Mouse (Mus musculus) hindbrain, embryonic 14.5 days (tissue): ENCODE data around the gene Smok2b. TPM values are rescaled to one million over a fixed set of nuclear protein-coding genes. Genes with fewer than 3 reads are reported as not detected.
"Not testable (repeated sequence)": the region's sequence is repeated elsewhere in the genome, so short reads cannot be mapped to it uniquely, and the experiment has no call there.

Experiments used
- ATAC-seq: fragments of 200-750 bp; cut with Nextera tagmentation; 2 replicates; pipeline ENCODE4 v1.8.0; 2017; ENCODE audit warnings: moderate number of reproducible peaks, mild to moderate bottlenecking, moderate TSS enrichment, moderate library complexity; ENCODE audit not compliant: low FRiP score
- DNase-seq: peaks from one replicate; pipeline ENCODE4 v3.0.0-alpha.2; 2015; ENCODE audit warnings: low spot score
- H3K27ac ChIP-seq: fragments of 300-500 bp; sonication (generic); 2 replicates; pipeline ENCODE4 v1.5.1; 2014; ENCODE audit warnings: mild to moderate bottlenecking, moderate library complexity
- H3K27me3 ChIP-seq: fragments of 300-500 bp; sonication (generic); 2 replicates; pipeline ENCODE4 v1.6.1; 2014; ENCODE audit warnings: mild to moderate bottlenecking, low read length, mixed read lengths; ENCODE audit not compliant: control insufficient read depth, insufficient read depth
- H3K36me3 ChIP-seq: fragments of 300-500 bp; sonication (generic); replicated peaks from 2 replicates; pipeline ENCODE4 v1.6.1; 2014; ENCODE audit not compliant: control insufficient read depth, insufficient read depth
- H3K4me1 ChIP-seq: fragments of 300-500 bp; sonication (generic); replicated peaks from 2 replicates; pipeline ENCODE4 v1.6.1; 2014; ENCODE audit warnings: antibody characterized with exemption, low read length, mixed read lengths; ENCODE audit not compliant: control insufficient read depth, insufficient read depth
- H3K4me2 ChIP-seq: fragments of 300-500 bp; sonication (generic); replicated peaks from 2 replicates; pipeline ENCODE4 v1.6.1; 2014; ENCODE audit warnings: mild to moderate bottlenecking, moderate library complexity
- H3K4me3 ChIP-seq: fragments of 300-500 bp; sonication (generic); replicated peaks from 2 replicates; pipeline ENCODE4 v1.5.1; 2014; ENCODE audit warnings: mild to moderate bottlenecking, low read length
- H3K9ac ChIP-seq: fragments of 300-500 bp; sonication (generic); 2 replicates; pipeline ENCODE4 v1.6.1; 2014
- H3K9me3 ChIP-seq: fragments of 300-500 bp; sonication (generic); 2 replicates; pipeline ENCODE4 v1.6.1; 2016; ENCODE audit warnings: low read length; ENCODE audit not compliant: control insufficient read depth
- WGBS: fragments of 180-500 bp; shearing (Covaris S2); extraction: QIAGEN DNeasy Blood & Tissue Kit; methylation state at CpG from one replicate; pipeline ENCODE4 v1.1.7; 2014; 5-methylcytosine and 5-hydroxymethylcytosine counted together
- polyA plus RNA-seq: library from polyadenylated mRNA; unstranded; fragments of >200 nt; fragmentation: Nextera tagmentation; extraction: Ambion mirVana; gene quantifications from 2 replicates; pipeline ENCODE4 v1.2.1, GENCODE M21; 2014

The Smok2b gene
- polyA plus RNA-seq, 1 experiment from 2014 or later: not detected

DNA sequence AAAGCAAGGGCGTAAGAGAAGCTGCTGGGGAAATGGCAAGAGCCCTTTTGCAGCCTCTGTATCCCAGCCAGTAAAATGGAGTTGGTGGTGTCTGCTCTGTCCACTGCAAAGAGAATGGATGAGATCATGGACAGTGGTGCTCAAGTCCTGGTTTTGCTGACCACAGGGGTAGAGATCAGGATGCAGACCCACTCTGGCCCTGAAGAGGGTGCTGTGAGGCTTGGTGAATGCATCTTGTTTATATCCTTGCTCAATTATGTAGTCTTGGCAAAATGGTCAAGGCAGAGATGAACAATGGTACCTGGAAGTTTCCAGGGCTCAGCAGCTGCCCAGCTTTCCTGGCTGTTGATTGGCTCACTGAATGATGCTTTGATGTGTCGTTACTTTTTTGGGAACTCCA lies 14.5 kb upstream of the Smok2b start:
- DNase-seq (no peak), ATAC-seq (no peak)
- Histone ChIP-seq H3K4me3 (no peak overlapping the region), H3K4me2 (no peak overlapping the region), H3K9me3 (peaks cover 98% of the 10 kb centered on the region), H3K36me3 (no peaks in the 10 kb centered on the region), H3K9ac (no peak overlapping the region), H3K27ac (no peak overlapping the region), H3K4me1 (no peaks in the 10 kb centered on the region), H3K27me3 (no peaks in the 10 kb centered on the region)
- WGBS: 86% methylated on average over 2 of the region's 2 CpGs

DNA sequence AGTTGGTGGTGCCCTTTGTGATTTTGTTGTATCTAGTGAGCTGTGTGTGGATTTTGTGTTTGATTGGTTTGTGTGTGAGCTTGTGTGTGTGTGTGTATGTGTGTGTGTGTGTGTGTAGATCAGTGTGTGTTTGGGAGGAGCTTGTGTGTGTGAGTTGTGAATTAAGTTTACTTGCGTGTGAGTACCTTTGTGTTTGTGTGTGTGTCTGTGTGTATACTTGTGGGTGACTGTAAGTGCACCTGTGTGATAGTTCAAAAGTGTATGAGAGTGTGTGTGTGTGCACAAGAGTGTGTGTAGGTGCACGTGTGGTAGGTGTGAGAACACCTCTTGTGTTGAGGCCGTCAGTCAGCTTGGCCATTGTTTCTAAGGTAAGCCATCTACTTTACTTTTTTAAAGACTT lies 9.2 kb upstream of the Smok2b start, which contains the start of gene Smok2a:
TSS of gene Smok2a (plus strand) at position 301 of the 400 bp plus-strand sequence.
- WGBS: 88% methylated on average over 3 of the region's 3 CpGs
- Histone ChIP-seq H3K9ac (no peak within 1 kb of the TSS), H3K27me3 (no peaks in the 10 kb centered on the region), H3K27ac (no peak within 1 kb of the TSS), H3K4me1 (no peaks in the 10 kb centered on the region), H3K9me3 (peaks cover 98% of the 10 kb centered on the region), H3K36me3 (no peaks in the 10 kb centered on the region), H3K4me3 (no peak within 1 kb of the TSS), H3K4me2 (no peak within 1 kb of the TSS)
- DNase-seq: no peak
- ATAC-seq: no peak

DNA sequence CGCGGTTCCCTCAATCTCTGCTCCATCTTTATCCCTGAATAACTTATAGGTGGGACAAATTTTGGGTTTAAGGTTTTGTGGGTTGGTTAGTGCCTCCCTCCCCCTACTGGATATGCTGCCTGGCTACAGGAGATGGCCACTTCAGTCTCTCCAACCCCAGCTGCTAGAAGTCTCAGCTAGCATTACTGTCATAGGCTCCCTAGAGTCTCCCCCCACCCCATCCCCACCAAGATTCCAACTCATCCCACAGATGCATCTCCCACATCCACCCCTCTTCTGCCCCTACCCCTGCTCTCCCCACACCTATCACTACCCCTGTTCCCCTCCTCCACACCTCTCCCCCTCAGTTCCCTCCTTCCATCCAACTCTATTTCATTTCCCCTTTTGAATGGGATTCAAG lies 8.1 kb upstream of the Smok2b start:
- H3K27me3 ChIP-seq, ATAC-seq, H3K4me3 ChIP-seq, H3K4me2 ChIP-seq, DNase-seq, H3K4me1 ChIP-seq, H3K27ac ChIP-seq, H3K36me3 ChIP-seq, H3K9ac ChIP-seq: not testable (repeated sequence)
- H3K9me3 ChIP-seq: peaks cover 98% of the 10 kb centered on the region
- 81% methylated on average over 2 of the region's 2 CpGs for WGBS

DNA sequence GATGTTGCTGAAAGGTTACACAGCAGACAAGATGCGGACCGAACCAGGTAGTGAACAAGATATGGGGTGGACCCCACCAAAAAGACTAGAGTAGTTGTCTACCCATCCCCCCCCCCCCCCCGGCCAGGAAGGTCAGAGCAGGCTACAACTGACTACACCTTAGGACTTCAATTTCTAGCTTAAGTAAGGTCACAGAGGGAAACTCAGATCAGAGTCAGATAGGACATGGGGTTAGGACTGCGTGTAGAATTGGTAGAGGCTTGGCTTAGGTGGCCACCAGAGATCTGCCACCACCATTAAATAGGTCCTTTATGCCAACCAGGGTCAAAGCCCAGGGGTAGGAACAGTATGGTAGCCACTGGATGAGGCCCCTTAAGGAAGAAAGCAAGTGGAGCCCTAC lies 9.4 kb downstream of the Smok2b start:
- not testable (repeated sequence) for H3K4me1 ChIP-seq, H3K36me3 ChIP-seq, H3K27me3 ChIP-seq, H3K4me3 ChIP-seq, H3K9ac ChIP-seq, H3K27ac ChIP-seq, H3K4me2 ChIP-seq, DNase-seq, ATAC-seq
- H3K9me3 ChIP-seq: peaks cover 51% of the 10 kb centered on the region
- WGBS: 87% methylated on average over 4 of the region's 4 CpGs

DNA sequence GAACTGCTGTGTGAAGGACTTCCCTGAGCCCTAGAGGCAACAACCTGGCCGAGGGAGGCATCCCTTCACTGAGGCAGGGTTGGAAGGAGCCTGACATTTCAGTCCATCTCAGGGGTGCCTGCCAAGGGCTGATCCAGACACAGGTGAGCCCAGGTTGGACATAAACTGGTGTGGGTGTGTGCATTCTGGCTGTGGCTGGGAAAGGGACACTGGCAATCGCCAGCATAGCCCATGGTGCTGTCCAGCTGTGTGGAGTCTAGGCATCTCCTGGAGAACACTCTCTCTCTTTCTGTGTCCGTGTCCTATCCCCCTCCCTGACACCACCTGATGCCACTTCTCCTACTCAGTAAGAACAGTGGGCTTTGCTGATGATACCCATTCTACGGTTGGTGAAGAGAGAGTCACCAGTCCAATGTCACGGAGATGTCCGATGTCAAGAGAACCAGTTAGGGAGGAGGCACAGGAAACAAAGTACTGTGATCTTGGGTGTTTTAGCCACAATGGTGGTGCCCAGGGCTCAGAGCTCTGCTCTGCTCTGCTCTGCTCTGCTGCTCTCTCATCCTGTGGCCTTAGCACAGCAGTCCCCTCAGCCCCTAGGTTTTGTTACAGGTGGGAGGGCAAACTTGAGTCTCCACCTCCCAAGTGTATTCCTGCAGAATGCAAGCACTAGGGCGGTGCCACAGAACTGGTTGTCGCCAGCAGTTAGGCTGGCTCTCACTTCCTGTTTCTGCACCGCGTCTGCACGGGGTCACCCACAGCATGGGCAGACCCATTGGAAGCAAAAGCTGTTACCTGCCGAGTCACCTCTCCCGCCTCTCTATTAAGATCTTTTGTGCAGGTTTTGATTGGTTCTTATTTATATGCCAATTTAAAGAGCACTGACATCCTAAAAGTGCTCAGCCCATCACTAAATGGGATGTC lies 11.0 kb downstream of the Smok2b start:
- not testable (repeated sequence) for H3K4me3 ChIP-seq, H3K27me3 ChIP-seq, H3K4me2 ChIP-seq, DNase-seq, H3K27ac ChIP-seq, H3K4me1 ChIP-seq, H3K9ac ChIP-seq, H3K36me3 ChIP-seq
- WGBS: 89% methylated on average over 7 of the region's 13 CpGs
- peaks cover 35% of the 10 kb centered on the region for H3K9me3 ChIP-seq
- peak; percentile 35 for ATAC-seq

DNA sequence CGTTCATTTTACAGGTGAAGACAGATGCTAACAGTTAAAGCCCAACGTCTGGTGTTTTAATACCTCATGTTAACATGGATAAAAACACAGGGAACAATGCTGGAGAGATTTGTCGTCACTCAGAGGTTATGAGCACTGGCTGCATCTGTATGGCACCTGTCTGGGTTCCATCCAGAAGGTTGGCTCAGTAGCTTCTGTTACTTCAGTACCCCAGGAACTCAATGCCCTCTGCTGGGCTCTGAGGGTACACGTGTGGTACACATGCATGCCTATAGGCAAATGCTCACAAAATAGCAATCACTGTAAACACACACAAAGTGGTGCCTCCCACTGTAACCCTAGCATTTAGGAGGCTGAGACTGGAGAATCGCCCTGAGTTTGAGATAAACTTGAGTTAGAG lies 24.7 kb downstream of the Smok2b start:
- H3K9ac ChIP-seq, H3K27ac ChIP-seq, H3K27me3 ChIP-seq, H3K9me3 ChIP-seq, H3K36me3 ChIP-seq, H3K4me2 ChIP-seq, DNase-seq, H3K4me1 ChIP-seq, H3K4me3 ChIP-seq: not testable (repeated sequence)
- ATAC-seq: peak; percentile 14; the same call in 1 of the 2 replicates
- WGBS: 64% methylated on average over 1 of the region's 5 CpGs

Other genes with a start within 250 kb of the Smok2b start
- gene Wtap, start 236.1 kb upstream of the Smok2b start, polyA plus RNA-seq: 120 and 123 TPM in 2 replicates
- 163 and 172 TPM in 2 replicates for gene Sod2, start 223.4 kb upstream of the Smok2b start, polyA plus RNA-seq
- gene Gpr31b, start 178.0 kb upstream of the Smok2b start, polyA plus RNA-seq: 0.16 and 0.22 TPM in 2 replicates
- gene Tcp10b, start 169.2 kb upstream of the Smok2b start, polyA plus RNA-seq: 0.29 and 0.44 TPM in 2 replicates
- not detected in 2 replicates for gene Unc93a, start 98.4 kb upstream of the Smok2b start, polyA plus RNA-seq
- not detected in 2 replicates for gene Smok2a, start 9.1 kb upstream of the Smok2b start, polyA plus RNA-seq
- gene Tcp10c, start 124.3 kb downstream of the Smok2b start, polyA plus RNA-seq: 0.16 TPM in 1 of 2 replicates, not detected in the other